Mouse (Mus musculus) kidney, postnatal 0 days (tissue): ENCODE measurements around the gene Rassf4. TPM values are rescaled to one million over a fixed set of nuclear protein-coding genes. Genes with fewer than 3 reads are reported as not detected.
A peak's percentile ranks its signal among the peaks of the same experiment; 100 is the strongest.

ENCODE experiments used
- ATAC-seq: fragments of 200-750 bp; cut with Nextera tagmentation; replicated peaks from 2 replicates; pipeline ENCODE4 v1.8.0; 2017; ENCODE audit warnings: low read depth, moderate number of reproducible peaks, moderate TSS enrichment, moderate library complexity; ENCODE audit not compliant: low FRiP score
- DNase-seq: peaks from one replicate; pipeline ENCODE4 v3.0.0-alpha.2; 2016; ENCODE audit warnings: low spot score
- H3K27ac ChIP-seq: fragments of 300-500 bp; sonication (generic); 2 replicates; pipeline ENCODE4 v1.5.1; 2014; ENCODE audit warnings: mild to moderate bottlenecking
- H3K27me3 ChIP-seq: fragments of 300-500 bp; sonication (generic); 2 replicates; pipeline ENCODE4 v1.6.1; 2014; ENCODE audit warnings: low read length, mixed read lengths; ENCODE audit not compliant: insufficient read depth
- H3K36me3 ChIP-seq: fragments of 300-500 bp; sonication (generic); 2 replicates; pipeline ENCODE4 v1.6.1; 2014; ENCODE audit warnings: low read length, mixed read lengths; ENCODE audit not compliant: insufficient read depth
- H3K4me1 ChIP-seq: fragments of 300-500 bp; sonication (generic); replicated peaks from 2 replicates; pipeline ENCODE4 v1.6.1; 2014; ENCODE audit warnings: antibody characterized with exemption, low read length, mixed read lengths; ENCODE audit not compliant: insufficient read depth
- H3K4me2 ChIP-seq: fragments of 300-500 bp; sonication (generic); 2 replicates; pipeline ENCODE4 v1.6.1; 2014; ENCODE audit warnings: mild to moderate bottlenecking, low read length, moderate library complexity, mixed read lengths
- H3K4me3 ChIP-seq: fragments of 300-500 bp; sonication (generic); replicated peaks from 2 replicates; pipeline ENCODE4 v1.5.1; 2014; ENCODE audit warnings: low read depth, low read length
- H3K9ac ChIP-seq: fragments of 300-500 bp; sonication (generic); 2 replicates; pipeline ENCODE4 v1.6.1; 2014; ENCODE audit warnings: low read depth, low read length
- H3K9me3 ChIP-seq: fragments of 300-500 bp; sonication (generic); replicated peaks from 2 replicates; pipeline ENCODE4 v1.6.1; 2016; ENCODE audit warnings: low read length, inconsistent platforms, mixed read lengths
- CTCF ChIP-seq: IDR thresholded peaks from 2 replicates; pipeline ENCODE4 v1.5.1; 2016; ENCODE audit warnings: antibody characterized with exemption, low read depth, mild to moderate bottlenecking, moderate library complexity
- WGBS: fragments of 180-500 bp; shearing (Covaris S2); extraction: QIAGEN DNeasy Blood & Tissue Kit; methylation state at CpG from one replicate; pipeline ENCODE4 v1.1.7; 2014; 5-methylcytosine and 5-hydroxymethylcytosine counted together
- polyA plus RNA-seq: library from polyadenylated mRNA; unstranded; fragments of >200 nt; fragmentation: Nextera tagmentation; extraction: Ambion mirVana; gene quantifications from 2 replicates; pipeline ENCODE4 v1.2.1, GENCODE M21; 2015

The Rassf4 gene
- polyA plus RNA-seq, 1 experiment from 2014 or later, result 3.6 TPM

DNA sequence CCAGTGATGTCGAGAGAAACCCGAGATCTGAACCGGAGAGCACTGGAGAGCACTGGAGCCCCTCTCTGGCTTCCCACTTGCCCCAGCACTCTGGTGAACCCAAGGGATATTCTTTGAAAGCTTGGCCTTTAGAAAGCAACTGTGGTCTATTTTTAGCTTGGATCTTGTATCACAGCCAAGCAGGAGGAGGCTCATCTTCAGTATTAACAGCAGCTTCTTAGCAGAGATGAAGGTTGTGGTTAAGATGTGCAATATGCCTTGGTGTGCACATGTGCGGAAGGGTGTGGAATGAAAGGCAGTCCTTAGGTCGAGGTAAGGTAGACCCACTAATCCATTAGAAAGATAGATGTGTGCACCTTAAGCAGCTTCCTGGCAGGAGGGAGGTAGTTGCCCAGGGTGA, 40.8 kb upstream of the Rassf4 start:
- ATAC-seq (no peak), DNase-seq (peak; percentile 4)
- Histone ChIP-seq H3K27ac (no peak overlapping the region), H3K4me2 (no peak overlapping the region), H3K9ac (no peak overlapping the region), H3K4me3 (no peak overlapping the region), H3K36me3 (no peaks in the 10 kb centered on the region), H3K9me3 (no peaks in the 10 kb centered on the region), H3K4me1 (0 out of 2 replicates have a peak, but pooled peaks cover 4% of the 10 kb centered on the region), H3K27me3 (no peaks in the 10 kb centered on the region)
- WGBS, result 53% methylated on average over 5 of the region's 5 CpGs
- TF ChIP-seq CTCF, result no peak

DNA sequence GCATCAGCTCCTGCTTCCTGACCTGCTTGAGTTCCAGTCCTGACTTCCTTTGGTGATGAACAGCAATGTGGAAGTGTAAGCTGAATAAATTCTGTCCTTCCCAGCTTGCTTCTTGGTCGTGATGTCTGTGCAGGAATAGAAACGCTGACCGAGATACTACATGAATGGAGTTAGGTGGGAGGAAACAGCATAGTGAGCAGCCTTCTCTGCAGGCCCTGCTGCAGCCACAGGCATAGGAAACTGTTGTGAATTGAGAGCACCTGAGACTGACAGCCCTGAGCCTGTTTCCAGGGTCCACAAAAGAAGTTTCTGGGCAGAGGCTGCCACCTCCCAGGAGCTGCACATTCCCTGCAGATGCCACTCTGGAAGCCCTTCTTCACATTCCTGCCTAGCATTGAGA, 40.2 kb upstream of the Rassf4 start:
- H3K9me3 ChIP-seq, result no peaks in the 10 kb centered on the region
- WGBS, result 90% methylated on average over 3 of the region's 3 CpGs
- no peak overlapping the region for H3K9ac ChIP-seq
- no peak for TF ChIP-seq CTCF
- no peaks in the 10 kb centered on the region for H3K27me3 ChIP-seq
- no peaks in the 10 kb centered on the region for H3K36me3 ChIP-seq
- H3K27ac ChIP-seq, result peak overlapping the region; percentile 42; the same call in 1 of the 2 replicates
- H3K4me2 ChIP-seq, result no peak overlapping the region
- H3K4me3 ChIP-seq, result no peak overlapping the region
- no peak for DNase-seq
- no peak for ATAC-seq
- 0 out of 2 replicates have a peak, but pooled peaks cover 4% of the 10 kb centered on the region for H3K4me1 ChIP-seq

DNA sequence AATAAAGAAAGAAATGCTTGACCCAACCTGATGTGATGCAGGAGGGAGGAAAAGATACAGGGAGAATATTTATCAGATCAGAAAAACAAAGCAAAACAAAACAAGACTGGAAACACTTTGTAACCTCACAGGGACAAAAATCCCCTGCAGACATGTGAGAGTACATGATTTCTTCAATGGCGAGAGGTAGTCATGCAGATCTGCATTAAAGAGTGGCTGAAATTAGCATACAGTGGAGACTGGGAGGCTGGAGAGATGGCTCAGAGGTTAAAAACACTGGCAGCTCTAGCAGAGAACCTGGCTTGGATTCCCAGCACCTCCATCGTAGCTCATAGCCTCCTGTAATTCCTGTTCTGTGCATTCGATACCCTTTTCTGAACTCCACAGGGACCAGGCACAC, 38.8 kb upstream of the Rassf4 start:
- H3K36me3 ChIP-seq, result no peaks in the 10 kb centered on the region
- WGBS, result 79% methylated on average over 3 of the region's 3 CpGs
- H3K9me3 ChIP-seq, result no peaks in the 10 kb centered on the region
- H3K27me3 ChIP-seq, result no peaks in the 10 kb centered on the region
- DNase-seq (peak; percentile 3), ATAC-seq (no peak)
- no peak overlapping the region for H3K9ac ChIP-seq
- H3K4me3 ChIP-seq, result no peak overlapping the region
- H3K27ac ChIP-seq, result no peak overlapping the region
- no peak overlapping the region for H3K4me2 ChIP-seq
- TF ChIP-seq CTCF, result no peak
- 0 out of 2 replicates have a peak, but pooled peaks cover 4% of the 10 kb centered on the region for H3K4me1 ChIP-seq

DNA sequence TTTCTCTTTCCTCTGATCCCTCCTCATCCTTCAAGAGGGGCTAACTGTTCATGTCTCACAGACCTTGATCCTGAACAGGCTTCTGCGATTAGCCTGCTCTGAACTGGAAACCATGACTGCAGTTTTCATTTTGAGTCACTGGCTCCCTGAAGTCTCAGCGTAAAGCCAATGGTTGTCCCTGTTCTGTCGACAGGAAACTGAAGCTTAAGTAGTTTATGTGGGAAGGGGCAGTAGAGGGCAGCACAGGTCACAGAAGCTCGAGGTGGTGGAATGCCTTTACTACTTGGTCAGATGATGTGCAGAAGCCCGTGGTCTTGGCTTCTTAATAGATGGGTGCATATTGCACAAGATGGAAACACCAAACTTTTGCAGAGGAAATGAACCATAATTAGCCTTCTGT, 38.3 kb upstream of the Rassf4 start:
- Histone ChIP-seq H3K4me2 (no peak overlapping the region), H3K9me3 (no peaks in the 10 kb centered on the region), H3K36me3 (no peaks in the 10 kb centered on the region), H3K27me3 (no peaks in the 10 kb centered on the region), H3K27ac (no peak overlapping the region), H3K9ac (no peak overlapping the region), H3K4me1 (0 out of 2 replicates have a peak, but pooled peaks cover 4% of the 10 kb centered on the region), H3K4me3 (no peak overlapping the region)
- WGBS, result 12% methylated on average over 5 of the region's 5 CpGs
- DNase-seq, result peak; percentile 25
- peak; percentile 37; the same call in 1 of the 2 replicates for TF ChIP-seq CTCF
- ATAC-seq, result no peak

DNA sequence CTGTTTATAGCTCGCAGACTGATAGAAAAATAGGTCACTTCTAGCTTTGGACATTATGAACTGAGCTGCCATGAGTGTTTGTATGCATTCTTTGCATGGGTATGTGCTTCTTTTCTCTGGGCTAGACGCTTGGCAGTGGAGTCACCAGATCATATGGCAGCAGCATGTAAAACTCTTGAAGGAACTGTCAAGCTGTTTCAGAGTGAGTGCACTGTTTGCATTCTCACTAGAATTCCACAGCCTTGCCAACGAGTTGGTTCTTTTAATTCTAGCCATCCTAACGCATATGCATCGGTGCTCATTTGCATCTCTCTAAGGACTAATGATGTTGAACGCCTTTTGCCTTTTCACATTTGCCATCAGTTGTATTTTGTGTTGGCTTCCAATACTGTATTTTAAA, 30.6 kb upstream of the Rassf4 start:
- 78% methylated on average over 6 of the region's 6 CpGs for WGBS
- Histone ChIP-seq H3K27ac (no peak overlapping the region), H3K4me1 (no peaks in the 10 kb centered on the region), H3K9ac (no peak overlapping the region), H3K36me3 (no peaks in the 10 kb centered on the region), H3K27me3 (no peaks in the 10 kb centered on the region), H3K4me2 (no peak overlapping the region), H3K9me3 (no peaks in the 10 kb centered on the region), H3K4me3 (no peak overlapping the region)
- no peak for DNase-seq
- ATAC-seq, result no peak
- no peak for TF ChIP-seq CTCF

DNA sequence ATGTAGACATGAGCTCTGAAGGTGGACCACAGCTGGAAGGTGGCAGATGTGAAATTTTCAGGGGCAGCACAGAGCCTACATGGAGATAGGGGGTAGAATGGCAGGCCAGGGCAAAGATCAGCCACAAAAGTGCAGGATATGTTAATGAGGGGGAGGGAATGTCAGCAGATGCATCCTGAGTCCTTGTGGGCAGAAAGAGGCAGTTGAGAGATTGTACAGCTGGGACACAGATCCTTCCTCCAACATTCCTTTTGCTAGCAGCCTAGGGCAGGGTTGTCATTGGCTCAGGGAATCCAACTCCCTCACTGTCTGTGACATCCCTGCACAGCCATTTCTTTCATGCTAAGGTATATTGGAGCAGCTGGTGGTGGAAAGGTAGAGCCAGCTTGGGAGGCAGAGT, 27.1 kb upstream of the Rassf4 start:
- TF ChIP-seq CTCF, result no peak
- H3K4me1 ChIP-seq, result no peaks in the 10 kb centered on the region

DNA sequence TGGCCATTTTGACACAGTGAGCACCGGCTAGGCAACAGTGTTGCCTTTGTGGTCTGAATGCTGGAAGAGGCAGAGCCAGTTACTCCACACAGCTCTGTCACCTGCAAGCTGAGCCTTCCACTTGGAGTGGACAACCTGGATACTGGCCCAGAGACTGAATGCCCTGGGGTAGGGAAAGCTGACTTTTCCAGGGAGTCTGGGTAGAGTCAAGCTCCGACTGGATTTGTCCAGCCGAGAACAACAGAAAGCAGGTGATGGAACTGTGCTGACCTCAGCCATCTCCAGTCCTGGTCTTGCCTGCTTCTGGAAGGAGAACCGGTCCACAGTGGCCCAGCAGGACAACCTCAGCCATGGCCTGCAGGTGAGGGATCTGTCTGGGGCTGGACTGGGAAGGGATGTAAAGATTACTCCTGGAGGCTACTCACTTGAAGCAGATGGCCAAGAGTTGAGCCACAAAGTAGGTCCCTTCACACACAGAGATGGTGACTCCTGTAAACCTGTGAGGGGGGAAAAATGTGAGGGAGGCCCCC, 24.2 kb upstream of the Rassf4 start:
- no peaks in the 10 kb centered on the region for H3K27me3 ChIP-seq
- no peak overlapping the region for H3K4me3 ChIP-seq
- H3K27ac ChIP-seq, result no peak overlapping the region
- TF ChIP-seq CTCF, result no peak
- 87% methylated on average over 4 of the region's 4 CpGs for WGBS
- ATAC-seq (no peak), DNase-seq (no peak)
- H3K9me3 ChIP-seq, result no peaks in the 10 kb centered on the region
- no peaks in the 10 kb centered on the region for H3K4me1 ChIP-seq
- no peak overlapping the region for H3K9ac ChIP-seq
- H3K4me2 ChIP-seq, result no peak overlapping the region
- H3K36me3 ChIP-seq, result no peaks in the 10 kb centered on the region

More for the DNA sequence above, 27.1 kb upstream of the Rassf4 start:
- H3K4me3 ChIP-seq, result no peak overlapping the region
- no peak overlapping the region for H3K4me2 ChIP-seq
- DNase-seq (no peak), ATAC-seq (no peak)
- H3K27ac ChIP-seq, result no peak overlapping the region
- H3K9ac ChIP-seq, result no peak overlapping the region
- no peaks in the 10 kb centered on the region for H3K36me3 ChIP-seq
- H3K9me3 ChIP-seq, result no peaks in the 10 kb centered on the region
- no peaks in the 10 kb centered on the region for H3K27me3 ChIP-seq
